Mouse (Mus musculus) midbrain, embryonic 16.5 days (tissue): Measurements from ENCODE around the gene Ndufs4. TPM values are rescaled to one million over a fixed set of nuclear protein-coding genes. Genes with fewer than 3 reads are reported as not detected.

ENCODE experiments used
- ATAC-seq: fragments of 200-750 bp; cut with Nextera tagmentation; 2 replicates; pipeline ENCODE4 v1.8.0; 2017; ENCODE audit warnings: moderate TSS enrichment
- H3K27ac ChIP-seq: fragments of 300-500 bp; sonication (generic); 2 replicates; pipeline ENCODE4 v1.5.1; 2014; ENCODE audit warnings: mild to moderate bottlenecking, low read length, mixed read lengths
- H3K27me3 ChIP-seq: fragments of 300-500 bp; sonication (generic); 2 replicates; pipeline ENCODE4 v1.6.1; 2014; ENCODE audit warnings: low read depth, low read length, mixed read lengths; ENCODE audit not compliant: control insufficient read depth, insufficient read depth
- H3K36me3 ChIP-seq: fragments of 300-500 bp; sonication (generic); 2 replicates; pipeline ENCODE4 v1.6.1; 2014; ENCODE audit warnings: mild to moderate bottlenecking, low read length, moderate library complexity, mixed read lengths; ENCODE audit not compliant: control insufficient read depth, insufficient read depth
- H3K4me1 ChIP-seq: fragments of 300-500 bp; sonication (generic); 2 replicates; pipeline ENCODE4 v1.6.1; 2014; ENCODE audit warnings: mild to moderate bottlenecking, low read length, mixed read lengths; ENCODE audit not compliant: control insufficient read depth, insufficient read depth
- H3K4me2 ChIP-seq: fragments of 300-500 bp; sonication (generic); 2 replicates; pipeline ENCODE4 v1.6.1; 2014; ENCODE audit warnings: mild to moderate bottlenecking, low read length, mixed read lengths
- H3K4me3 ChIP-seq: fragments of 300-500 bp; sonication (generic); 2 replicates; pipeline ENCODE4 v1.5.1; 2014; ENCODE audit warnings: low read depth, mild to moderate bottlenecking, low read length, moderate library complexity, mixed read lengths
- H3K9ac ChIP-seq: fragments of 300-500 bp; sonication (generic); 2 replicates; pipeline ENCODE4 v1.6.1; 2014; ENCODE audit warnings: low read depth, low read length, mixed read lengths
- H3K9me3 ChIP-seq: fragments of 300-500 bp; sonication (generic); replicated peaks from 2 replicates; pipeline ENCODE4 v1.6.1; 2014; ENCODE audit warnings: mild to moderate bottlenecking, low read length, mixed read lengths; ENCODE audit not compliant: control insufficient read depth, poor library complexity, severe bottlenecking
- WGBS: fragments of 180-500 bp; shearing (Covaris S2); extraction: QIAGEN DNeasy Blood & Tissue Kit; methylation state at CpG from one replicate; pipeline ENCODE4 v1.1.7; 2014; 5-methylcytosine and 5-hydroxymethylcytosine counted together
- polyA plus RNA-seq: library from polyadenylated mRNA; unstranded; fragments of >200 nt; fragmentation: Nextera tagmentation; extraction: Ambion mirVana; gene quantifications from 2 replicates; pipeline ENCODE4 v1.2.1, GENCODE M21; 2015

The Ndufs4 gene
- polyA plus RNA-seq, 1 experiment from 2014 or later: 363 TPM

- 33% methylated on average over 8 of the region's 8 CpGs for WGBS
- H3K27ac ChIP-seq: no peak overlapping the region
- H3K36me3 ChIP-seq: no peaks in the 10 kb centered on the region
- H3K4me1 ChIP-seq: 0 out of 2 replicates have a peak, but pooled peaks cover 5% of the 10 kb centered on the region
- no peaks in the 10 kb centered on the region for H3K27me3 ChIP-seq
- peak; percentile 60 for ATAC-seq
- H3K4me2 ChIP-seq: no peak overlapping the region
- no peak overlapping the region for H3K9ac ChIP-seq
- no peaks in the 10 kb centered on the region for H3K9me3 ChIP-seq
- H3K4me3 ChIP-seq: no peak overlapping the region
Measured at GRCm38 (mm10) chr13:114351321-114351946, 36.6 kb downstream of the Ndufs4 start.

- Histone ChIP-seq H3K27me3 (no peaks in the 10 kb centered on the region), H3K4me3 (no peak overlapping the region), H3K9me3 (no peaks in the 10 kb centered on the region), H3K36me3 (no peaks in the 10 kb centered on the region), H3K27ac (no peak overlapping the region), H3K4me2 (no peak overlapping the region), H3K9ac (no peak overlapping the region), H3K4me1 (peaks cover 5% of the 10 kb centered on the region)
- ATAC-seq: no peak
- WGBS: 58% methylated on average over 13 of the region's 13 CpGs
Measured at GRCm38 (mm10) chr13:114344979-114345712, 42.9 kb downstream of the Ndufs4 start.

DNA sequence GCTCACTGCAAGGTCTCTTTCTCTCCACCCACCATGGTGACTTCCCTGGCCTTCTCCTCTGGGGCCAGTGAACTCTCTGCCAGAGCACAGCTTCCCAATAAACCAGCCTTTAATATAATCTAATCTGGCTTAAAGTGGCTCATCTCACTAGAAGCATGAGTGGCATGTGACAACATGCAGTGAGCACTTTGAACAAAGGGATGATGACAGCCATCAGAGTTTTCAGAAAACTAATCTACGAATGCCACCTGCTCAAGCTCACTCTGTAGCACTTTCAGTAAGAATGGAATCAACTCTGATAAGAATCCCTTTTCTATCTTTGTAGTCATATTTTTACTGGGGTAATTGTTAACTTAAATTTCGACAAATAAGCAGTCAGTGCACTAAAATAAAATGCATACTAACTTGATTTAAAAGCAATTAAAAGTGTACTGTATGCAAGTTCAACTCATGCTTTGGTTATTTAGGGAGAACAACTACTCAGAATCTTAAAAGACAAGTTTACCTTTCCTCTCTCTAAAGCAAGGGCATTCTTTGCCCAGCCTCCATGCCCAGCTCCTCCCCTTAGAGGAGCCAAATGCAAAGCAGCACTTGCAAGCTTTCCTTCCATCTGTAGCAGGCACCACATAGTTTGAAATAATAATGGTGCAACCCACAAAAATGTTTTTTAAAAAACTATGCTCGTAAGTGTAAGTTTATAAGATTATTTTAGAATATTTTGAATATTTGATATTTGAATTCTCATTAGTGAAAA is 43.7 kb downstream of the Ndufs4 start:
- H3K27ac ChIP-seq: no peak overlapping the region
- peaks cover 5% of the 10 kb centered on the region for H3K4me1 ChIP-seq
- peak; percentile 26; the same call in 1 of the 2 replicates for ATAC-seq
- 60% methylated on average over 3 of the region's 3 CpGs for WGBS
- no peak overlapping the region for H3K4me2 ChIP-seq
- H3K9ac ChIP-seq: no peak overlapping the region
- no peak overlapping the region for H3K4me3 ChIP-seq
- H3K36me3 ChIP-seq: no peaks in the 10 kb centered on the region
- no peaks in the 10 kb centered on the region for H3K27me3 ChIP-seq
- H3K9me3 ChIP-seq: no peaks in the 10 kb centered on the region

- H3K4me3 ChIP-seq: no peak overlapping the region
- peak; percentile 40; the same call in 1 of the 2 replicates for ATAC-seq
- no peak overlapping the region for H3K9ac ChIP-seq
- H3K4me1 ChIP-seq: peaks cover 5% of the 10 kb centered on the region
- H3K4me2 ChIP-seq: 0 out of 2 replicates have a peak overlapping the region, but pooled peaks have one; percentile 28
- H3K36me3 ChIP-seq: no peaks in the 10 kb centered on the region
- WGBS: 14% methylated on average over 8 of the region's 8 CpGs
- no peaks in the 10 kb centered on the region for H3K27me3 ChIP-seq
- H3K9me3 ChIP-seq: no peaks in the 10 kb centered on the region
- H3K27ac ChIP-seq: no peak overlapping the region
Measured at GRCm38 (mm10) chr13:114343001-114343400, 45.1 kb downstream of the Ndufs4 start.

GRCm38 (mm10) chr13:114319835-114320389 is 68.1 kb downstream of the Ndufs4 start:
- Histone ChIP-seq H3K27me3 (no peaks in the 10 kb centered on the region), H3K9me3 (no peaks in the 10 kb centered on the region), H3K4me1 (no peaks in the 10 kb centered on the region), H3K9ac (no peak overlapping the region), H3K27ac (no peak overlapping the region), H3K4me2 (no peak overlapping the region), H3K4me3 (no peak overlapping the region), H3K36me3 (no peaks in the 10 kb centered on the region; the same call in 1 of the 2 replicates)
- WGBS: 32% methylated on average over 2 of the region's 2 CpGs
- no peak for ATAC-seq

- Histone ChIP-seq H3K4me2 (no peak overlapping the region), H3K27ac (no peak overlapping the region), H3K4me3 (no peak overlapping the region), H3K9ac (no peak overlapping the region), H3K9me3 (no peaks in the 10 kb centered on the region), H3K36me3 (no peaks in the 10 kb centered on the region; the same call in 1 of the 2 replicates), H3K27me3 (no peaks in the 10 kb centered on the region), H3K4me1 (no peaks in the 10 kb centered on the region)
- ATAC-seq: no peak
Measured at GRCm38 (mm10) chr13:114319136-114319535, 68.9 kb downstream of the Ndufs4 start.

DNA sequence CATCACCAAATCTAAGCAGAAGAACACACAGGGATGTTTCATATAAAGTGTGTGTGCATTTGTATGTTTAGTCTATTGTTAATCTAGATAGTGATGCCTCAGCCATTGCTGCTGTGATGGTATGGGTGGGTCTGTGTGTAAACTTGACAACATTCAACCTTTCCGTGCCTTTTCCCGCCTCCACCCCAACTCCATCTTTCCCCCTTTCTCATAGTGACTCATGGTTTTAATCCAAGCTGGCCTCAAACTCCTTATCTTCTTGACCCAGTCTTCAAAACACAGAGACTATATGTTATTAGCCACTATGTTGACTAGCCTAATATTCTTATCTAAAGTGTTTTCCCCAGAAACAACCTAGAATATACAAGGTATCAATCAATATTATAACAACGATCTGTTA is 72.7 kb downstream of the Ndufs4 start:
- no peak overlapping the region for H3K4me3 ChIP-seq
- H3K9ac ChIP-seq: no peak overlapping the region

DNA sequence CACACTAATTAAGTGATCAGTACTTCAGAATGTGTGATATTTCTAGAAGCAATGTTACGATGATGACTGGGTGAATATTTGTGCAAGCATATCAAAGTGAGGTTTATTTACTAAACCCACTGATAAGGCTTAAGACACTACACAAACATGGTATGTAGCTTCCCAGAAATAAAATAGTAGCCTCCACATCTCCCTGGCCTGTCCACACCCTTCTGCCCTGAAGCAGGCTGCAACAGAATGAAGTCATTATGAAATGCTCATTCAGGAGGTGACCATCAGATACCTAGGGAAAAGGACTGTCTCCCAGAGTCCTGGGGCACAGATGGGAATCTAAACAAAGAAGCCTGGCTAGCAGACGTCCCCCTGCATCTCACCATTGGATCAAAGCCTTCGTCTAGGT is 73.1 kb downstream of the Ndufs4 start:
- Histone ChIP-seq H3K9me3 (no peaks in the 10 kb centered on the region), H3K4me3 (no peak overlapping the region), H3K27me3 (no peaks in the 10 kb centered on the region), H3K27ac (no peak overlapping the region), H3K36me3 (no peaks in the 10 kb centered on the region; the same call in 1 of the 2 replicates), H3K9ac (no peak overlapping the region), H3K4me1 (no peaks in the 10 kb centered on the region), H3K4me2 (no peak overlapping the region)
- ATAC-seq: no peak
- 83% methylated on average over 3 of the region's 3 CpGs for WGBS

More for the DNA sequence above, 72.7 kb downstream of the Ndufs4 start:
- Histone ChIP-seq H3K36me3 (no peaks in the 10 kb centered on the region; the same call in 1 of the 2 replicates), H3K4me1 (no peaks in the 10 kb centered on the region), H3K9me3 (no peaks in the 10 kb centered on the region), H3K27me3 (no peaks in the 10 kb centered on the region), H3K4me2 (no peak overlapping the region), H3K27ac (no peak overlapping the region)
- ATAC-seq: no peak
- 97% methylated on average over 3 of the region's 3 CpGs for WGBS
